Mouse (Mus musculus): ENCODE data around the gene Sv2b.
"Not testable (repeated sequence)": the region's sequence is repeated elsewhere in the genome, so short reads cannot be mapped to it uniquely, and the experiment has no call there.

- TF ChIP-seq CTCF (IDR thresholded peaks at IDR 0.05; ENCODE audit: borderline replicate concordance, extremely low read depth, insufficient read depth, insufficient read length); POLR2A (IDR thresholded peaks at IDR 0.05; ENCODE audit: borderline replicate concordance, extremely low read depth, insufficient read depth, insufficient read length, poor library complexity, severe bottlenecking): not testable (repeated sequence)
Observed at GRCm38 (mm10) chr7:75194919-75195230, 114.2 kb downstream of the Sv2b start.
